Mouse (Mus musculus) olfactory bulb, adult 2 months (tissue): ENCODE data around the gene Asb6.

Experiments used
- CTCF ChIP-seq: fragments of 200-500 bp; IDR thresholded peaks from 2 replicates; pipeline ENCODE4 v1.5.1; 2012; ENCODE audit warnings: low read depth, mild to moderate bottlenecking, low read length, moderate library complexity; ENCODE audit not compliant: insufficient read depth
- POLR2A ChIP-seq: fragments of 200-500 bp; IDR thresholded peaks from 2 replicates; pipeline ENCODE4 v1.6.1; 2012; ENCODE audit warnings: mild to moderate bottlenecking, low read depth, low read length, moderate library complexity; ENCODE audit not compliant: insufficient read depth

DNA sequence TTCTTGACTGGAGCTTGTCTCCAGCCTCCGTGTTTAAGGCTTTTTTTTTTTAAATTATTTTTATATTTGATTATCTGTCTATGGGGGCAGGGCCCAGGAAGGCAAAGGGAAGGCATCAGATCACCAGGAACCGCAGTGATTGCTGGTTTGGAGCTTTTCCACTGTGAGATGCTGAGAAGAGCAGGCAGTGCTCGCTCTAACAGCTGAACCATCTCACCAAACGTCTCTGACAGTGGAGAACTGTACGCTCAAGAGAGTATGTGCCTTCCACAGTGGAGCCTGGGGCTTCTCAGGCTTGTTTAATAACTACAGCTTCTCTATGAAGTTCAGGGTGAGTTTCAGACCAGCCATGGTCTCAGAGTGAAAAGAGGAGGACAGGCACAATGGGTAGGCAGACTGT lies 20.6 kb downstream of the Asb6 start:
- TF ChIP-seq CTCF = no peak
- TF ChIP-seq POLR2A = no peak
